22 mouse cellular contexts compared by ENCODE assay signal in the genomic region with DNA sequence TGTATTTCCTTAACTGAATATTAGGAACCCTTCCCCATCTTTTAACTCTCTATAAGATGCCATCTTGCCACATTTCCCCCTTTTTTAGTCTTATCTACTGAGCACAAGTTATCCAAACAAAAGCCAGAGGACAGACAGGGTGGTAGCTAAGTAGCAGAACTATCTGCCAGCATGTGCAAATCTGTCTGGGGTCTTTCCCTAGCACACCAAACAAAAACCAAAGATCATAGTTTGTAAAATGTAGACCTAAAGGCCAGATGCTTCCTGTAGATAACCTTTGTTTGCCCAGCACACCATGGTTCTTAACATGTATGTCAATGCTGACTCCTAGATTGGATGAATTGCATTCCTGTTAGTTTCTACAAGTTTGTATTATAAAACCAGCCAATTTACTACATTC.
"Had no signal": no experiment of that assay in that cellular context is flagged by ENCODE, and none has a peak within 500 bp of the region (broad histone marks: within the 10 kb centered on the region; RNA-seq: fewer than 3 reads in every experiment).

No protein-coding gene starts in this region.

- DNase-seq: cerebellum, adult 2 months; cerebellum, adult 8-10 months; cerebellum, adult 9-10 months; cerebellum, adult 9-11 months; cerebellum, postnatal 10 days; cerebellum, postnatal 14 days; cerebellum, postnatal 25 days; cerebellum, postnatal 36 days; embryo, embryonic 11 days; forebrain, postnatal 0 days; gastrocnemius, adult 2 months; gastrocnemius, postnatal 10 days; gastrocnemius, postnatal 14 days; gastrocnemius, postnatal 25 days; gastrocnemius, postnatal 36 days; heart, adult 11 months; heart, adult 18-20 months; heart, adult 2 months had no signal

- ATAC-seq: forebrain, embryonic 13.5 days; forebrain, embryonic 14.5 days; forebrain, embryonic 15.5 days; forebrain, embryonic 16.5 days; forebrain, postnatal 0 days had no signal
